Mouse (Mus musculus) ES-Bruce4 (cell line): ENCODE results near the gene Mapt.

Source experiments
- CTCF ChIP-seq: IDR thresholded peaks from one replicate; pipeline ENCODE4 v1.8.1; 2011; ENCODE audit warnings: low read depth, low read length
- POLR2A ChIP-seq: IDR thresholded peaks from one replicate; pipeline ENCODE4 v1.8.1; 2011; ENCODE audit warnings: low read length; ENCODE audit not compliant: insufficient read depth

DNA sequence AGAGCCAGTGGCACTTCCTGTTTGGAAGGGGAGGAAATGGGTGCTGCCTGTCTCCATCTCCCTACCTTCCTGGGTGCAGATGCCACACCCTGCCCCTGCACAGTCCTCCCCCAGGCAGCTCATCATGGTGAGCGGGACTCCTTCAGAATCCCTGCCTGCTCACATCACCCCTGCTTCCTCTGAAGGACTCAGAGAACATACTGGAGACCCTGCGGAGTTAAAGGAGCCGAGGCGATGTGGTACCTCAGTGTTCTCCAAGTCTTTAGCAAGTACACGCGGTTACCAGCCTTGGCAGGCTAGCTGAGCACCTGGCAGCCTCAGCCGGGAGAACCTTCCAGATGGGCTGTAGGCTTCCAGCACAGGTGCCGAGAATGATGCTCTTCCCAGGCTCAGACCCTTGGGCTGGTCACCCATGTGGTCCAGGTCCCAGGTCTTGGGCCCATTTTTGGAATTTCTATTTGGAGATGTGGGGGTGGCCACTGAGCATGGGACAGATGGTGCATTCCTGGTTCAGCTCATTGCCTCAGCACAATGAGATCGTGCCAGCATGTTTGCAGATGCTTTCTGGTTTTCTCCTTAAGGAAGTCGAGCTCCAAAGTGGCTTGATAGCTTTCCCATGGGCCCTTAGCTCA lies 23.3 kb downstream of the Mapt start:
- TF ChIP-seq POLR2A, result no peak
- TF ChIP-seq CTCF, result no peak
